Mouse (Mus musculus): ENCODE measurements at regions not wholly inside any gene's neighbourhood (a gene's known extent, or its start where the extent isn't known, plus 50 kb on each side); places are given as distances from the start of the nearest gene placed in this dataset.

DNA sequence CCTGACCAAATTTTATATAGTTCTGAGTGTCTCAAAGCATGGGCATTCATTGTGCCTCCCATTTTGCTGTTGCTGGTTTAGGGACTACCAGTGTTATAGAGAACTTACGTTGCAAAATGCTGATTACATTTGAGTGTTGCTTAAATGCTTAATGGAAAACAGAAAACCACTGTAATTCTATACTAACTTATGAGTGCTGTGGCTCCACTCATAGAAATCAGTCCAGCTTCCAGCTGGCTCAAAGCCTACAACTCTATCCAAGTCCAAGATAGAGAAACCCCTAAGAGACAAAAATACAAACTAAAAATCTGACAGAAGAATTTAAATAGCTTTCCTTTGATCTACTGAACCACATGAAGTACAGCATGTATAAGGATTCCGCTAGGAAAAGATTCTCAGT lies 328.7 kb upstream of the Mef2c start:
- Histone ChIP-seq H3K4me2 (no peak overlapping the region), H3K9ac (no peak overlapping the region), H3K36me3 (no peaks in the 10 kb centered on the region), H3K4me1 (no peaks in the 10 kb centered on the region), H3K9me3 (replicated peaks) (no peaks in the 10 kb centered on the region), H3K27ac (no peak overlapping the region), H3K27me3 (no peaks in the 10 kb centered on the region), H3K4me3 (replicated peaks) (no peak overlapping the region)
- ATAC-seq (replicated peaks; ENCODE audit: low FRiP score) = no peak
- WGBS = 83% methylated on average over 2 of the region's 2 CpGs

GRCm38 (mm10) chr13:83201931-83202671 lies 301.7 kb upstream of the Mef2c start:
- Histone ChIP-seq H3K36me3 (no peaks in the 10 kb centered on the region), H3K27me3 (no peaks in the 10 kb centered on the region), H3K4me2 (no peak overlapping the region), H3K9ac (no peak overlapping the region), H3K9me3 (replicated peaks) (no peaks in the 10 kb centered on the region), H3K4me3 (replicated peaks) (no peak overlapping the region), H3K27ac (no peak overlapping the region), H3K4me1 (no peaks in the 10 kb centered on the region)
- ATAC-seq (replicated peaks; ENCODE audit: low FRiP score) = no peak
- 77% methylated on average over 3 of the region's 3 CpGs for WGBS

DNA sequence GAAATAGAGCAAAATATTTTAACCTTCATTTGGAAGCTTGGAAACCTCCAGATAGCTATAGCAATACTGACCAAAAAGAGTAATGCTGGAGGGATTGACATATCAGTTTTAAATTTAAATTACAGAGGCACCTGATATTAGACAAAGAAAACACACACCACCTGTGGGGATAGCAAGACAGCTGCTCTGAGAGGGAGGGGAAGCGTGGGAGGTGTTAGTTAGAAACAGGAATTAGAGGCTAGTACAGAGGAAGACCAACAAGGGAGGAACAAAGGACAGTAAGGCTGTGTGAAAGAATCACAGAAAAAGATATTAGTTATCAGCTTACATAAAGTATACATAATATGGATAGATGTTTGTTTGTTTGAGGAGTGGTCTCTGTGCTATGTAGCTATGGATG lies 297.2 kb upstream of the Mef2c start:
- Histone ChIP-seq H3K27me3 (no peaks in the 10 kb centered on the region), H3K9me3 (replicated peaks) (no peaks in the 10 kb centered on the region), H3K9ac (no peak overlapping the region), H3K27ac (no peak overlapping the region), H3K4me3 (replicated peaks) (no peak overlapping the region), H3K4me2 (no peak overlapping the region), H3K36me3 (no peaks in the 10 kb centered on the region), H3K4me1 (no peaks in the 10 kb centered on the region)
- no peak for ATAC-seq (replicated peaks; ENCODE audit: low FRiP score)
- WGBS = 80% methylated on average over 1 of the region's 1 CpGs

- 93% methylated on average over 4 of the region's 4 CpGs for WGBS
- H3K27ac ChIP-seq = no peak overlapping the region
- ATAC-seq (replicated peaks; ENCODE audit: low FRiP score) = no peak
- no peak overlapping the region for H3K4me2 ChIP-seq
- H3K36me3 ChIP-seq = no peaks in the 10 kb centered on the region
- H3K4me3 ChIP-seq (replicated peaks) = no peak overlapping the region
- no peaks in the 10 kb centered on the region for H3K4me1 ChIP-seq
- no peak overlapping the region for H3K9ac ChIP-seq
- H3K9me3 ChIP-seq (replicated peaks) = no peaks in the 10 kb centered on the region
- H3K27me3 ChIP-seq = no peaks in the 10 kb centered on the region
Observed at GRCm38 (mm10) chr13:83207513-83207912, 296.3 kb upstream of the Mef2c start.

GRCm38 (mm10) chr13:83208111-83208510 lies 295.7 kb upstream of the Mef2c start:
- Histone ChIP-seq H3K9me3 (replicated peaks) (no peaks in the 10 kb centered on the region), H3K4me2 (no peak overlapping the region), H3K27me3 (no peaks in the 10 kb centered on the region), H3K9ac (no peak overlapping the region), H3K4me1 (no peaks in the 10 kb centered on the region), H3K4me3 (replicated peaks) (no peak overlapping the region), H3K36me3 (no peaks in the 10 kb centered on the region), H3K27ac (no peak overlapping the region)
- no peak for ATAC-seq (replicated peaks; ENCODE audit: low FRiP score)
- 78% methylated on average over 5 of the region's 5 CpGs for WGBS

GRCm38 (mm10) chr13:83214811-83215210 lies 289.0 kb upstream of the Mef2c start:
- Histone ChIP-seq H3K36me3 (no peaks in the 10 kb centered on the region), H3K4me2 (no peak overlapping the region), H3K4me3 (replicated peaks) (no peak overlapping the region), H3K9me3 (replicated peaks) (no peaks in the 10 kb centered on the region), H3K9ac (no peak overlapping the region), H3K27ac (no peak overlapping the region), H3K4me1 (no peaks in the 10 kb centered on the region), H3K27me3 (no peaks in the 10 kb centered on the region)
- ATAC-seq (replicated peaks; ENCODE audit: low FRiP score) = no peak

GRCm38 (mm10) chr13:83216454-83216853 lies 287.4 kb upstream of the Mef2c start:
- Histone ChIP-seq H3K4me3 (replicated peaks) (no peak overlapping the region), H3K9ac (no peak overlapping the region), H3K9me3 (replicated peaks) (no peaks in the 10 kb centered on the region), H3K27ac (no peak overlapping the region), H3K36me3 (no peaks in the 10 kb centered on the region), H3K4me1 (no peaks in the 10 kb centered on the region), H3K27me3 (no peaks in the 10 kb centered on the region), H3K4me2 (no peak overlapping the region)
- ATAC-seq (replicated peaks; ENCODE audit: low FRiP score) = no peak
- 91% methylated on average over 3 of the region's 3 CpGs for WGBS

DNA sequence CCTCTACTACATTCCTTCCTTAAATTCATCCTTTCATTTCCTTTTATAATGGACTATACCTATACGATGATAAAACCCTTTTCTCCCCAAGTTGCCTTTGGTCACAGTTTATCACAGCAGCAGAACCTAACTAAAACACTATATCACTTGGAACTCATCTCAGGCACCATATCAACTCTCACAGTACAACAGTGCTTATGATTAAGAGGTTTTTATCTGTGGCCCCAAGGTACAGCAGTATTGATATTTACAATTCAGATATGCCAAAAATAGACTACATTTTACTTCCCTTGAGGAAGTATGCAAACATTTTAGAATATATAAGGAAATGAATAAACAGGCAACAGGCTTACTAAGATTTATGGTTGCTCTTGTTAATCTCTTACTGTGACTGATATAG lies 251.4 kb upstream of the Mef2c start:
- Histone ChIP-seq H3K4me3 (replicated peaks) (no peak overlapping the region), H3K9me3 (replicated peaks) (no peaks in the 10 kb centered on the region), H3K4me2 (no peak overlapping the region), H3K4me1 (no peaks in the 10 kb centered on the region), H3K36me3 (no peaks in the 10 kb centered on the region), H3K27ac (no peak overlapping the region), H3K9ac (no peak overlapping the region), H3K27me3 (no peaks in the 10 kb centered on the region)
- WGBS = 87% methylated on average over 1 of the region's 1 CpGs
- no peak for ATAC-seq (replicated peaks; ENCODE audit: low FRiP score)

DNA sequence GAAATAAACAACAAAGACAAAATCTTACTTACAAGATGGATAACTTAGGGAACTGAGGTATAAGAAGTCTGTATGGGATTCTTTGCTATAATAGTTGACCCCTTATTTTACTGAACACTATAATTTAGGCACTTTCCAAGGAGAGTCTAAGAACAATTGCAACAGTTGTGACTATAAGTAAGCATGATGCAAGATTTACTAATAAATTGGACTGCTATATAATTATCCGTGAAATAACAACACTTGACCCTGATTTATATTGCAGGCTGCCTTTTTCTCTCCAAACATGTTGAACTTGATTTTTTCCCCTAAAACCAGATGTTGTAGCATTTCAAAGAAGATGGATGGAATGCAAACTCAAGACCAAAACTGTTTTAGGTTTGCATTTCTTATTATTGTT lies 237.2 kb upstream of the Mef2c start:
- no peaks in the 10 kb centered on the region for H3K4me1 ChIP-seq
- H3K9ac ChIP-seq = no peak overlapping the region
- no peak overlapping the region for H3K27ac ChIP-seq
- H3K36me3 ChIP-seq = no peaks in the 10 kb centered on the region
- no peak for ATAC-seq (replicated peaks; ENCODE audit: low FRiP score)
- no peak overlapping the region for H3K4me3 ChIP-seq (replicated peaks)
- no peaks in the 10 kb centered on the region for H3K27me3 ChIP-seq
- no peaks in the 10 kb centered on the region for H3K9me3 ChIP-seq (replicated peaks)
- H3K4me2 ChIP-seq = no peak overlapping the region
- WGBS = 61% methylated on average over 1 of the region's 1 CpGs

- Histone ChIP-seq H3K9me3 (replicated peaks) (no peaks in the 10 kb centered on the region), H3K36me3 (no peaks in the 10 kb centered on the region), H3K9ac (no peak overlapping the region), H3K4me1 (no peaks in the 10 kb centered on the region), H3K4me3 (replicated peaks) (no peak overlapping the region), H3K27me3 (no peaks in the 10 kb centered on the region), H3K4me2 (no peak overlapping the region), H3K27ac (no peak overlapping the region)
- no peak for ATAC-seq (replicated peaks; ENCODE audit: low FRiP score)
- WGBS = 72% methylated on average over 3 of the region's 3 CpGs
Observed at GRCm38 (mm10) chr13:83268663-83269062, 235.2 kb upstream of the Mef2c start.

DNA sequence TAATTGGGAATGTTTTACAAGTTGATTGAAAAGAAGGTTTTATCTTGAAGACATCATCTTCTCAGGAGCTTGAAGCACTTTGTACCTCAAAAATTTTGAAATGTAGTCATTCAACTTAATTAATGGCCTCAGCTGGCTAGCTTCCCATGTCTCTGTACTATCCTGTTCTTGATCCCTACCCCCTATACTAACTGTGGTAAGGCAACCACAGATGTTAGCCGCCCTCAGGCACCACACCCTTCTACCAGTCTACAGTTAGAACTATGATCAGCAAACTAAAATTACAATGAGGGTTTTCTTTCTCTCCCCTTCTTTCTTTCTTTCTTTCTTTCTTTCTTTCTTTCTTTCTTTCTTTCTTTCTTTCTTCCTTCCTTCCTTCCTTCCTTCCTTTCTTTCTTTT lies 225.1 kb upstream of the Mef2c start:
- no peak for ATAC-seq (replicated peaks; ENCODE audit: low FRiP score)
- no peak overlapping the region for H3K4me3 ChIP-seq (replicated peaks)
- no peak overlapping the region for H3K9ac ChIP-seq
- H3K27me3 ChIP-seq = no peaks in the 10 kb centered on the region
- WGBS = 88% methylated on average over 1 of the region's 1 CpGs
- no peaks in the 10 kb centered on the region for H3K36me3 ChIP-seq
- no peaks in the 10 kb centered on the region for H3K9me3 ChIP-seq (replicated peaks)
- H3K4me2 ChIP-seq = no peak overlapping the region
- no peaks in the 10 kb centered on the region for H3K4me1 ChIP-seq
- no peak overlapping the region for H3K27ac ChIP-seq

GRCm38 (mm10) chr13:83307696-83308095 lies 196.1 kb upstream of the Mef2c start:
- Histone ChIP-seq H3K4me2 (no peak overlapping the region), H3K27ac (no peak overlapping the region), H3K9me3 (replicated peaks) (no peaks in the 10 kb centered on the region), H3K27me3 (no peaks in the 10 kb centered on the region), H3K4me1 (no peaks in the 10 kb centered on the region), H3K4me3 (replicated peaks) (no peak overlapping the region), H3K9ac (no peak overlapping the region), H3K36me3 (no peaks in the 10 kb centered on the region)
- no peak for ATAC-seq (replicated peaks; ENCODE audit: low FRiP score)
- WGBS = 82% methylated on average over 3 of the region's 3 CpGs

GRCm38 (mm10) chr13:83328488-83328887 lies 175.3 kb upstream of the Mef2c start:
- Histone ChIP-seq H3K4me3 (replicated peaks) (no peak overlapping the region), H3K9me3 (replicated peaks) (no peaks in the 10 kb centered on the region), H3K27ac (no peak overlapping the region), H3K4me1 (no peaks in the 10 kb centered on the region), H3K36me3 (no peaks in the 10 kb centered on the region), H3K4me2 (no peak overlapping the region), H3K9ac (no peak overlapping the region), H3K27me3 (no peaks in the 10 kb centered on the region)
- WGBS = 61% methylated on average over 4 of the region's 4 CpGs
- no peak for ATAC-seq (replicated peaks; ENCODE audit: low FRiP score)
